Comparison of ENCODE assay signal across 20 mouse cellular contexts in the genomic region with DNA sequence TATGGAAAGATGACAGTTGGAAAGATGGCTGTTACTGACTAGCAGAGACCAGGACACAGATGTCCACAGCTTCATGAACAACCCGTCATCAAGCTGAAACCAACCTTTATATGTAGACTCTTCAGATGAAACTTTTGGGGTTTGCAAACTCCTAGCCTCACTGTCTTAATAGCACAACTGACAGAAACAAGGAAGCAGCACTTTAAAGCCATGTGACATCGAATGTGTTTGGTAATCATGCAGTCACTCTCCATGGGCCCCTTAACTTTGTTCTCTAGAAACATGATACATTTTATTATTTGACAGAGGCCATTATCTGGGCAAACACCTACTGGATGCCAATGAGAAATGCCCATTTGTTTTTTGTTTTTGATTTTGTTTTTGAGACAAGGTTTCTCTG. TPM values are rescaled to one million over a fixed set of nuclear protein-coding genes. Genes with fewer than 3 reads are reported as not detected.
DNase-seq lines count a peak whose midpoint lies in the region; ATAC-seq lines count a peak whose summit lies in the region.
"Had no signal": no experiment of that assay in that cellular context is flagged by ENCODE, and none has a peak within 500 bp of the region (broad histone marks: within the 10 kb centered on the region; RNA-seq: fewer than 3 reads in every experiment).

No protein-coding gene starts in this region.

- DNase-seq in kidney, postnatal 25 days: no peak
- no peak for DNase-seq in heart, postnatal 14 days
- DNase-seq in cerebellum, postnatal 4 days (ENCODE audit: low spot score in 2 of 2): no peak
- DNase-seq: adrenal gland, adult 2 months; adrenal gland, adult 8-10 months; adrenal gland, postnatal 10 days; adrenal gland, postnatal 14 days; adrenal gland, postnatal 25 days; adrenal gland, postnatal 36 days; B cell, adult 2 months; cerebellum, adult 11 months; cerebellum, adult 11-12 months; cerebellum, adult 18-20 months had no signal

- ATAC-seq in granulocyte monocyte progenitor cell, adult 5-6 weeks (replicated peaks; ENCODE audit: poor library complexity, severe bottlenecking): peak; percentile 92
- ATAC-seq in megakaryocyte, adult 5-6 weeks (ENCODE audit: poor library complexity, severe bottlenecking): peak; percentile 88
- peak; percentile 70 for ATAC-seq in megakaryocyte progenitor cell, adult 5-6 weeks (replicated peaks; ENCODE audit: poor library complexity)
- ATAC-seq in monocyte, adult 5-6 weeks (replicated peaks; ENCODE audit: insufficient number of reproducible peaks, low FRiP score, low TSS enrichment, poor library complexity, severe bottlenecking): peak; percentile 70; the same call in 1 of the 2 replicates
- no peak for ATAC-seq in activated CD4-positive, CD25-positive, alpha-beta regulatory T cell, adult 4 months
- ATAC-seq: CD4-positive, CD25-positive, alpha-beta regulatory T cell, adult 4 months; Patski had no signal

- intact Hi-C loops in heart, postnatal 14 days (cut with DNase I): no loop called here

RNA-seq across cellular contexts. Expression of a gene that starts 37.3 kb away (rescaled TPM):
- total RNA-seq in granulocyte monocyte progenitor cell, adult 5-6 weeks (2014; fragmentation: Nextera tagmentation): 3.7 and 6.3 TPM in 2 replicates
- total RNA-seq in granulocyte monocyte progenitor cell, adult 5-6 weeks (2017): 3.7 and 5.8 TPM in 2 replicates
- total RNA-seq in megakaryocyte, adult 5-6 weeks (2015): 30.5 and 33.2 TPM in 2 replicates
- 20.6 and 21.2 TPM in 2 replicates for total RNA-seq in megakaryocyte, adult 5-6 weeks (2017)
- total RNA-seq in megakaryocyte progenitor cell, adult 5-6 weeks (2015): 11.4 and 11.6 TPM in 2 replicates
- 6.0 and 8.4 TPM in 2 replicates for total RNA-seq in megakaryocyte progenitor cell, adult 5-6 weeks (2017)
- 24.1 to 40.3 TPM (median 24.5 TPM) in 3 replicates for total RNA-seq in monocyte, adult 5-6 weeks (2017)
- total RNA-seq in heart, postnatal 14 days (2021): 1 to 10 TPM; 2.8 to 3.0 TPM
- 10 to 100 TPM; 33.9 to 36.7 TPM for polyA plus RNA-seq in activated CD4-positive, CD25-positive, alpha-beta regulatory T cell, adult 4 months (2017; shearing (Covaris generic))
